Mouse (Mus musculus) intestine, embryonic 15.5 days (tissue): ENCODE data around the gene Prc1. TPM values are rescaled to one million over a fixed set of nuclear protein-coding genes. Genes with fewer than 3 reads are reported as not detected.

Experiments used
- ATAC-seq: fragments of 200-750 bp; cut with Nextera tagmentation; 2 replicates; pipeline ENCODE4 v1.8.0; 2017; ENCODE audit warnings: moderate TSS enrichment, moderate library complexity
- H3K27ac ChIP-seq: fragments of 300-500 bp; sonication (generic); 2 replicates; pipeline ENCODE4 v1.5.1; 2015; ENCODE audit warnings: mild to moderate bottlenecking, inconsistent platforms
- H3K27me3 ChIP-seq: fragments of 300-500 bp; sonication (generic); replicated peaks from 2 replicates; pipeline ENCODE4 v1.6.1; 2015; ENCODE audit warnings: inconsistent platforms
- H3K36me3 ChIP-seq: fragments of 300-500 bp; sonication (generic); 2 replicates; pipeline ENCODE4 v1.6.1; 2015; ENCODE audit warnings: inconsistent platforms
- H3K4me1 ChIP-seq: fragments of 300-500 bp; sonication (generic); replicated peaks from 2 replicates; pipeline ENCODE4 v1.6.1; 2015; ENCODE audit warnings: inconsistent platforms
- H3K4me2 ChIP-seq: fragments of 300-500 bp; sonication (generic); replicated peaks from 2 replicates; pipeline ENCODE4 v1.6.1; 2015; ENCODE audit warnings: mild to moderate bottlenecking, inconsistent platforms
- H3K4me3 ChIP-seq: fragments of 300-500 bp; sonication (generic); replicated peaks from 2 replicates; pipeline ENCODE4 v1.5.1; 2015; ENCODE audit warnings: inconsistent platforms
- H3K9ac ChIP-seq: fragments of 300-500 bp; sonication (generic); 2 replicates; pipeline ENCODE4 v1.6.1; 2015; ENCODE audit warnings: inconsistent platforms
- H3K9me3 ChIP-seq: fragments of 300-500 bp; sonication (generic); 2 replicates; pipeline ENCODE4 v1.6.1; 2016; ENCODE audit warnings: inconsistent platforms
- WGBS: fragments of 180-500 bp; shearing (Covaris S2); methylation state at CpG from one replicate; pipeline ENCODE4 v1.1.7; 2015; 5-methylcytosine and 5-hydroxymethylcytosine counted together
- polyA plus RNA-seq: library from polyadenylated mRNA; unstranded; fragments of >200 nt; fragmentation: Nextera tagmentation; extraction: Ambion mirVana; gene quantifications from 2 replicates; pipeline ENCODE4 v1.2.1, GENCODE M21; 2015

Gene Prc1
- polyA plus RNA-seq, 1 experiment from 2014 or later: 121 TPM

DNA sequence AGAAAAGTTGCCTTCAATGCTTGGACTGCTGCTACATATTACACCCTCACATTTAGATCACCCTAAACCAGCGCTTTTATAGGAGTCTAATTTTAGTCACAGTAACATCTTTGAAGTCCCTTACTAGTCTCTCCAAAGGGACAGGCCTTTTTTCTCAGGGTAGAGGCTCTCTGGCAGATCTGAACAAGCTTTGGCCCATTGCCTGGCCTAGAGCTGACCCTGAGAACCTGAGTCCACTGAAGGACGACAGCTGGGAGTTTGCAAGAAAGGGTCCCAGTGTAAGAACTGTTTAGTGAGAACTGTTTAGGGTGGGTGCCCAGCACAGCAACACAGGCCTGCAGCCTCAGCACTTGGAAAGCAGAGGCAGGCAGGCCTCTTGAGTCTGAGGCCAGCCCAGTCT lies 71.5 kb downstream of the Prc1 start:
- 63% methylated on average over 2 of the region's 2 CpGs for WGBS
- Histone ChIP-seq H3K4me1 (peaks cover 16% of the 10 kb centered on the region), H3K4me2 (no peak overlapping the region), H3K27ac (no peak overlapping the region), H3K36me3 (peaks cover 37% of the 10 kb centered on the region), H3K9ac (no peak overlapping the region), H3K27me3 (no peaks in the 10 kb centered on the region), H3K9me3 (no peaks in the 10 kb centered on the region), H3K4me3 (no peak overlapping the region)
- ATAC-seq: no peak

Other genes with a start within 250 kb of the Prc1 start
- gene Idh2, start 179.1 kb upstream of the Prc1 start, polyA plus RNA-seq: 520 and 568 TPM in 2 replicates
- 16.8 and 16.9 TPM in 2 replicates for gene Sema4b, start 107.6 kb upstream of the Prc1 start, polyA plus RNA-seq
- gene Cib1, start 61.6 kb upstream of the Prc1 start, polyA plus RNA-seq: 199 and 237 TPM in 2 replicates
- 6.5 and 6.6 TPM in 2 replicates for gene Gdpgp1, start 61.6 kb upstream of the Prc1 start, polyA plus RNA-seq
- gene Ttll13, start 48.1 kb upstream of the Prc1 start, polyA plus RNA-seq: 0.96 and 1.3 TPM in 2 replicates
- gene Ngrn, start 33.2 kb upstream of the Prc1 start, polyA plus RNA-seq: 51.3 and 52.8 TPM in 2 replicates
- gene Vps33b, start 24.8 kb upstream of the Prc1 start, polyA plus RNA-seq: 12.7 and 14.8 TPM in 2 replicates
- gene Rccd1, start 30.0 kb downstream of the Prc1 start, polyA plus RNA-seq: 9.3 and 10.7 TPM in 2 replicates
- 37.0 and 37.6 TPM in 2 replicates for gene Unc45a, start 46.6 kb downstream of the Prc1 start, polyA plus RNA-seq
- 14.7 and 15.4 TPM in 2 replicates for gene Hddc3, start 48.7 kb downstream of the Prc1 start, polyA plus RNA-seq
- 13.1 and 14.7 TPM in 2 replicates for gene Man2a2, start 76.9 kb downstream of the Prc1 start, polyA plus RNA-seq
- gene Fes, start 93.5 kb downstream of the Prc1 start, polyA plus RNA-seq: 11.2 and 11.5 TPM in 2 replicates
- 9.3 and 10.7 TPM in 2 replicates for gene Furin, start 111.0 kb downstream of the Prc1 start, polyA plus RNA-seq
- gene Blm, start 240.7 kb downstream of the Prc1 start, polyA plus RNA-seq: 16.8 and 17.4 TPM in 2 replicates